Mouse (Mus musculus): Measurements from ENCODE around the gene C1qa. TPM values are rescaled to one million over a fixed set of nuclear protein-coding genes. Genes with fewer than 3 reads are reported as not detected.

The C1qa gene
- polyA plus RNA-seq, 1 experiment = 43.6 TPM

DNA sequence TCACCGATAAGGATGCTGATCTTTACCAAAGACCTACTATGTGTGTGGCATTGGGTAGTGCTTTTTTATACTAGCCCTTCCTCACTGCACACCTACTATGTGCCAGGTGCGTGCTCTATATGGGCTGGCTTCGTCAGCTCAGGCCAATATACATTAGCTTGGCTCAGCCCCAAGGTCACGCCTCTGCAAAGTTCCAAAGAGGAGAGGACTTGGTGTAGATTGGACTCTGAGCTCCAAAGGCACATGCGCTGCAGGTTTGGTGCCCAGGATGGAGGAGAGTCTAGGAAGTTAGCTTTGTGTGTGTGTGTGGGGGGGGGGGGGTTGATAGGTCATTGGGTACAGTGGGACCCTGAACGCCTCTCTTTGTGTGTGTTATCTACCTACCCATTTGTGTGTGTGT is 30.2 kb downstream of the C1qa start:
- Histone ChIP-seq H3K4me3 (replicated peaks; ENCODE audit: extremely low read depth, low read depth, low read length) (no peak overlapping the region), H3K4me1 (ENCODE audit: control insufficient read depth, insufficient read depth, low read length) (no peaks in the 10 kb centered on the region)
- no peak for DNase-seq
- 64% methylated on average over 6 of the region's 6 CpGs for WGBS
- TF ChIP-seq POLR2A (IDR thresholded peaks at IDR 0.05; ENCODE audit: borderline replicate concordance, extremely low read depth, low read depth, low read length) (no peak), CTCF (IDR thresholded peaks at IDR 0.05; ENCODE audit: insufficient read depth, low read length) (no peak)

DNA sequence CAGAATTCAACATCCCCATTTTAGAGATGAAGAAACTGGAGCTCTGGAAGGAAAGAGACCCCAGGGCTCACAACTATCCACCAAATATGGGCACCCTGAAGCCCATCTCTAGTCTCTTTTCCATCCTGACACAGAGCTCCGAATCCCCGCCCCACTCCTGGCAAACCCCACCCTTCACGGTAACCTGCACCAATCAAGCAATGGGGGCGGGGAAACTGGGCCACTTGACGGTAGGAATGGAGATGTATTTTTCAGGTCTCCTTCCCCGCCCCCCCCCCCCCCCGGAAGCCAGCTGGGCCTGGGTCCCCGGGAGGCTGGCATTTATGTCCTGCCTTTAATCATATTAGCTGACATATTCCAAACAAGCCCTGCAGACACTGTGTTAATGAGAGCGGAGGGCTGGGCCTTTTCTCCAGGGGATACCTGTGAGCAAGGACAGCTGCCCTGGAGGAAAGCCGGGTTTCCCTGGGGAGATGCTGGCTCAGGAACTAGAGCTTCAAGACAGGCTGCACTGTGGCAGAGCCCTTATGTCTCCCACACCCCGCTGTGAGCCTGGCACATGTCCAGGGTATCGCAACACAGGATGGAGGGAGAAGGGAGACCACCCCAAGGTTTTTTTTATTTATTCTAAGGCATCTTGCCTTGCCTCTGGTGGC is 30.8 kb downstream of the C1qa start:
- no peaks in the 10 kb centered on the region for H3K4me1 ChIP-seq (ENCODE audit: control insufficient read depth, insufficient read depth, low read length)
- H3K4me3 ChIP-seq (replicated peaks; ENCODE audit: extremely low read depth, low read depth, low read length) = no peak overlapping the region
- no peak for DNase-seq
- 13% methylated on average over 12 of the region's 12 CpGs for WGBS
- no peak for TF ChIP-seq POLR2A (IDR thresholded peaks at IDR 0.05; ENCODE audit: borderline replicate concordance, extremely low read depth, low read depth, low read length)
- TF ChIP-seq CTCF (IDR thresholded peaks at IDR 0.05; ENCODE audit: insufficient read depth, low read length) = no peak

DNA sequence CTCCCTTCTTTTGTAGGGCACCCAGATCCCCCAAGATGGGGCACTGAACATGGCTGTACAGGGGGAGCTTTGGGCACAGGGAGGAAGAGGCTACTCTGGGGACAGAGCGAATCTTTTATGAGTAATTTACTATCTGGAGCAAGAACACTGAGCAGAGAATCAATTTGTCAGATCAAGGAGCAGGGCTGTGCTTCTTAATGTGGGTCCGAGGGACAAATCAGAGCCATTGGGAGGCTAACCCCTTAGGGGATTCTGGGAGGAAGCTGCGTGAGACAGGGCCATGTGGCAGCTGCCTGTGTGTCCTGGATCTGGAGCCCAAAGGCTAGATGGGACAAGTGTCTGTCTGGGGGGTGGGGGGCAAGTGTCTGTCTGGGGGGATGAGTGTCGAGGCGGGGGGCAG is 33.1 kb downstream of the C1qa start:
- WGBS = 66% methylated on average over 5 of the region's 5 CpGs
- no peak for TF ChIP-seq POLR2A (IDR thresholded peaks at IDR 0.05; ENCODE audit: borderline replicate concordance, extremely low read depth, low read depth, low read length)

DNA sequence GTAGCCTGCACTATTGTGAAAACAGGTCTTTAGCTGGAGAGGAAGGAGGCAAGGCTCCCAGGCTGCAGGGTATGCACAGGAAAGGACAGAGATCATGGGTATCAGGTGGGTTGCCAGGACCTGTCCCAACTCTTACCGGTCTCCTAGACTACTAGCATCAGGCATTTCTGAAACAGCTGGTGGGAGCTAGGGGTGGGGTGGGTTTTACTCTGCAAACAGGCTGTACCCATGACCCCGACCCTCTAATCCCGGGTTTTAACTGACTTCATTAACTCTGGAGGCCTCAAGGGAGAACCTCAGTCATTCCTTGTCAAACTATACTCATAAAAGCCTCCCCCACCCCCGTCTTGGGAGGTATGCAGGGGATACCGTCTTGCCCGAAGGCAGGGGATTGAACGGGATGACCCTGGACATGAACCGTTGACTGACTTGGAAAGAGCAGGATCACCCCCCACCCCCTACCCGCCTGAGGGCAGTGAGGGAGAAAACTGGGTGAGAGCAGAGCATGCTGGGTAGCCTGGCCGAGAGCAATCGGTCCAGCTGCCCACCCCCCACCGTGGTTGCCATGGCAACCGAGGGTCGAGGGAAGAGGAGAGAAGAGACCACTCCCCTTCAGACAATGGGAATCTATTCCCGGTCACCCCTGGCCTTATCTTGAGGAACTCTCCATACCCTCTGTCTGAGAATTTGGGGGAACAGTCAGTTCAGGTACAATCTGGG is 33.7 kb downstream of the C1qa start:
- no peak overlapping the region for H3K4me3 ChIP-seq (replicated peaks; ENCODE audit: extremely low read depth, low read depth, low read length)
- no peaks in the 10 kb centered on the region for H3K4me1 ChIP-seq (ENCODE audit: control insufficient read depth, insufficient read depth, low read length)
- no peak for DNase-seq
- no peak for TF ChIP-seq POLR2A (IDR thresholded peaks at IDR 0.05; ENCODE audit: borderline replicate concordance, extremely low read depth, low read depth, low read length)
- TF ChIP-seq CTCF (IDR thresholded peaks at IDR 0.05; ENCODE audit: insufficient read depth, low read length) = no peak
- WGBS = 19% methylated on average over 15 of the region's 15 CpGs

More for the DNA sequence above, 33.1 kb downstream of the C1qa start:
- DNase-seq = no peak
- Histone ChIP-seq H3K4me3 (replicated peaks; ENCODE audit: extremely low read depth, low read depth, low read length) (no peak overlapping the region), H3K4me1 (ENCODE audit: control insufficient read depth, insufficient read depth, low read length) (no peaks in the 10 kb centered on the region)

- no peak for DNase-seq
- Histone ChIP-seq H3K4me3 (replicated peaks; ENCODE audit: extremely low read depth, low read depth, low read length) (no peak overlapping the region), H3K4me1 (ENCODE audit: control insufficient read depth, insufficient read depth, low read length) (no peaks in the 10 kb centered on the region)
- TF ChIP-seq POLR2A (IDR thresholded peaks at IDR 0.05; ENCODE audit: borderline replicate concordance, extremely low read depth, low read depth, low read length) (no peak), CTCF (IDR thresholded peaks at IDR 0.05; ENCODE audit: insufficient read depth, low read length) (no peak)
- 51% methylated on average over 9 of the region's 9 CpGs for WGBS
Observed at GRCm38 (mm10) chr4:136863517-136863916, 35.1 kb downstream of the C1qa start.

DNA sequence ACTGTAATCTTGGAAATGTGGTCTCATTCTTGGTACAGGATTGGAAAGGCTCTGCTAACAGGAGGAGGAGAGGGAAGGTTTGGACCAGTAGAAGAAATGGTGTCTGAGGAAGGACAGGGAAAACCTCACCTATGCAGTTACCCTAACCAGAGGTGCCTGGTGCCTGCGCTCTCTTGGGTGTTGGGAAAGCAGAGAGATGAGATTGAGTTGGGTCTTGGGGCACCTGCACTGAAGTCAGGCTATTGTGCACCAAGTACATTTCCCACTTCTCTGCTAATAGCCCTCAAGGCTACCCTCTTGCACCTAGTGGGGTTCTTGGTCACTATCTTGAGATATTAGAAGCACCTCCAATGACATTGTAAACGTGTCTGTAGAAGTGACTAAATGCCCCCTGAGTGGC is 36.2 kb downstream of the C1qa start:
- no peak for DNase-seq
- Histone ChIP-seq H3K4me3 (replicated peaks; ENCODE audit: extremely low read depth, low read depth, low read length) (no peak overlapping the region), H3K4me1 (ENCODE audit: control insufficient read depth, insufficient read depth, low read length) (no peaks in the 10 kb centered on the region)
- WGBS = 71% methylated on average over 2 of the region's 2 CpGs
- TF ChIP-seq CTCF (IDR thresholded peaks at IDR 0.05; ENCODE audit: insufficient read depth, low read length) (no peak), POLR2A (IDR thresholded peaks at IDR 0.05; ENCODE audit: borderline replicate concordance, extremely low read depth, low read depth, low read length) (no peak)

DNA sequence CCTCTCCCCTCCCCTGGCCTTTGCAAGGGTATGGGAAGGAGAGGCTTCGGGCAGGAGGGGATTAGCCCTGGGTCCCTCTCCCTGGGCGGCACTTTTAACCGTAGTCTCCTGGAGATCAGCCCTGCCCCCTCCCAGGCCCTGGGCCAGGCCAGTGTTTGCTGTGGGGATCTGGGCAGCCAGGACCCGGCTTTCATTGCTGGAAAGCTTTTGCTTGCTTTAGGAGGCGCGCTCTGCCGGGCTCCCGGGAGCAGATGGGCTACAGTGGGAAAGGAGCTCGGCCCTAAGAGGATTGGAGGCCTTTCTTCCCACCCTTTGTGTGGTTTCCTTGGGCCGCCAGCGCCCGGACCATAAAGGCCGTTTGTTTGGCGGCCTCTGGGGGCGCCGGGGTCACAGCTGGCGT is 36.8 kb downstream of the C1qa start:
- DNase-seq = no peak
- 18% methylated on average over 17 of the region's 17 CpGs for WGBS
- TF ChIP-seq POLR2A (IDR thresholded peaks at IDR 0.05; ENCODE audit: borderline replicate concordance, extremely low read depth, low read depth, low read length) (no peak), CTCF (IDR thresholded peaks at IDR 0.05; ENCODE audit: insufficient read depth, low read length) (no peak)
- no peaks in the 10 kb centered on the region for H3K4me1 ChIP-seq (ENCODE audit: control insufficient read depth, insufficient read depth, low read length)
- H3K4me3 ChIP-seq (replicated peaks; ENCODE audit: extremely low read depth, low read depth, low read length) = no peak overlapping the region

GRCm38 (mm10) chr4:136860022-136860421 is 38.6 kb downstream of the C1qa start:
- H3K4me3 ChIP-seq (replicated peaks; ENCODE audit: extremely low read depth, low read depth, low read length) = no peak overlapping the region
- no peaks in the 10 kb centered on the region for H3K4me1 ChIP-seq (ENCODE audit: control insufficient read depth, insufficient read depth, low read length)
- DNase-seq = no peak
- 82% methylated on average over 7 of the region's 7 CpGs for WGBS
- no peak for TF ChIP-seq CTCF (IDR thresholded peaks at IDR 0.05; ENCODE audit: insufficient read depth, low read length)

GRCm38 (mm10) chr4:136855081-136855480 is 43.5 kb downstream of the C1qa start:
- Histone ChIP-seq H3K4me1 (ENCODE audit: control insufficient read depth, insufficient read depth, low read length) (no peaks in the 10 kb centered on the region), H3K4me3 (replicated peaks; ENCODE audit: extremely low read depth, low read depth, low read length) (no peak overlapping the region)
- DNase-seq = no peak
- WGBS = 34% methylated on average over 6 of the region's 6 CpGs
- TF ChIP-seq CTCF (IDR thresholded peaks at IDR 0.05; ENCODE audit: insufficient read depth, low read length) (no peak), POLR2A (IDR thresholded peaks at IDR 0.05; ENCODE audit: borderline replicate concordance, extremely low read depth, low read depth, low read length) (no peak)

GRCm38 (mm10) chr4:136852989-136853388 is 45.6 kb downstream of the C1qa start:
- no peak for DNase-seq
- Histone ChIP-seq H3K4me1 (ENCODE audit: control insufficient read depth, insufficient read depth, low read length) (no peaks in the 10 kb centered on the region), H3K4me3 (replicated peaks; ENCODE audit: extremely low read depth, low read depth, low read length) (no peak overlapping the region)
- 76% methylated on average over 12 of the region's 12 CpGs for WGBS
- TF ChIP-seq CTCF (IDR thresholded peaks at IDR 0.05; ENCODE audit: insufficient read depth, low read length) (no peak), POLR2A (IDR thresholded peaks at IDR 0.05; ENCODE audit: borderline replicate concordance, extremely low read depth, low read depth, low read length) (no peak)
